Mouse (Mus musculus): ENCODE measurements around the gene Acat1. TPM values are rescaled to one million over a fixed set of nuclear protein-coding genes. Genes with fewer than 3 reads are reported as not detected.

Gene Acat1
- polyA plus RNA-seq (2012; ENCODE audit: insufficient read depth, insufficient read length, missing spikeins) = 44.7 and 45.0 TPM in 2 replicates

GRCm38 (mm10) chr9:53609968-53610781 is at the start of gene Acat1:
Gene Acat1 (minus strand): TSS chr9:53610382.
- Histone ChIP-seq H3K27ac (ENCODE audit: insufficient read depth, low read depth, low read length) (peak within 1 kb of the TSS; percentile 34), H3K4me3 (ENCODE audit: insufficient read depth, low read length) (peak within 1 kb of the TSS; percentile 75), H3K4me1 (ENCODE audit: control insufficient read depth, insufficient read depth, low read length) (peaks cover 18% of the 10 kb centered on the region)
- TF ChIP-seq POLR2A (IDR thresholded peaks at IDR 0.05; ENCODE audit: borderline replicate concordance, low read depth, low read length) (0 out of 2 replicates have a peak, but pooled peaks have one; percentile 40), CTCF (IDR thresholded peaks at IDR 0.05; ENCODE audit: low read depth, low read length) (no peak)

GRCm38 (mm10) chr9:53634796-53635195 is 24.6 kb upstream of the Acat1 start:
- Histone ChIP-seq H3K4me1 (ENCODE audit: control insufficient read depth, insufficient read depth, low read length) (peaks cover 8% of the 10 kb centered on the region), H3K4me3 (ENCODE audit: insufficient read depth, low read length) (no peak overlapping the region), H3K27ac (ENCODE audit: insufficient read depth, low read depth, low read length) (no peak overlapping the region)
- TF ChIP-seq CTCF (IDR thresholded peaks at IDR 0.05; ENCODE audit: low read depth, low read length) = no peak
- TF ChIP-seq POLR2A (IDR thresholded peaks at IDR 0.05; ENCODE audit: borderline replicate concordance, low read depth, low read length) = no peak

GRCm38 (mm10) chr9:53615246-53615645 is 5.1 kb upstream of the Acat1 start:
- no peak overlapping the region for H3K27ac ChIP-seq (ENCODE audit: insufficient read depth, low read depth, low read length)
- TF ChIP-seq POLR2A (IDR thresholded peaks at IDR 0.05; ENCODE audit: borderline replicate concordance, low read depth, low read length) (no peak), CTCF (IDR thresholded peaks at IDR 0.05; ENCODE audit: low read depth, low read length) (no peak)
- no peak overlapping the region for H3K4me3 ChIP-seq (ENCODE audit: insufficient read depth, low read length)
- no peaks in the 10 kb centered on the region for H3K4me1 ChIP-seq (ENCODE audit: control insufficient read depth, insufficient read depth, low read length)

GRCm38 (mm10) chr9:53614286-53614685 is 4.1 kb upstream of the Acat1 start:
- Histone ChIP-seq H3K4me3 (ENCODE audit: insufficient read depth, low read length) (no peak overlapping the region), H3K4me1 (ENCODE audit: control insufficient read depth, insufficient read depth, low read length) (peaks cover under 1% of the 10 kb centered on the region; the same call in 1 of the 2 replicates), H3K27ac (ENCODE audit: insufficient read depth, low read depth, low read length) (no peak overlapping the region)
- TF ChIP-seq CTCF (IDR thresholded peaks at IDR 0.05; ENCODE audit: low read depth, low read length) (no peak), POLR2A (IDR thresholded peaks at IDR 0.05; ENCODE audit: borderline replicate concordance, low read depth, low read length) (no peak)

GRCm38 (mm10) chr9:53609306-53609967 is 745 bp downstream of the Acat1 start:
- peak overlapping the region; percentile 75 for H3K4me3 ChIP-seq (ENCODE audit: insufficient read depth, low read length)
- TF ChIP-seq CTCF (IDR thresholded peaks at IDR 0.05; ENCODE audit: low read depth, low read length) (no peak), POLR2A (IDR thresholded peaks at IDR 0.05; ENCODE audit: borderline replicate concordance, low read depth, low read length) (no peak)
- peak overlapping the region; percentile 34 for H3K27ac ChIP-seq (ENCODE audit: insufficient read depth, low read depth, low read length)
- peaks cover 26% of the 10 kb centered on the region for H3K4me1 ChIP-seq (ENCODE audit: control insufficient read depth, insufficient read depth, low read length)

- TF ChIP-seq CTCF (IDR thresholded peaks at IDR 0.05; ENCODE audit: low read depth, low read length) = no peak
- TF ChIP-seq POLR2A (IDR thresholded peaks at IDR 0.05; ENCODE audit: borderline replicate concordance, low read depth, low read length) = no peak
- H3K4me3 ChIP-seq (ENCODE audit: insufficient read depth, low read length) = no peak overlapping the region
Measured at GRCm38 (mm10) chr9:53607816-53608215, 2.4 kb downstream of the Acat1 start.

GRCm38 (mm10) chr9:53607192-53607591 is 3.0 kb downstream of the Acat1 start:
- Histone ChIP-seq H3K4me3 (ENCODE audit: insufficient read depth, low read length) (no peak overlapping the region), H3K27ac (ENCODE audit: insufficient read depth, low read depth, low read length) (no peak overlapping the region), H3K4me1 (ENCODE audit: control insufficient read depth, insufficient read depth, low read length) (peaks cover 40% of the 10 kb centered on the region)
- no peak for TF ChIP-seq POLR2A (IDR thresholded peaks at IDR 0.05; ENCODE audit: borderline replicate concordance, low read depth, low read length)
- no peak for TF ChIP-seq CTCF (IDR thresholded peaks at IDR 0.05; ENCODE audit: low read depth, low read length)

More at GRCm38 (mm10) chr9:53607816-53608215, 2.4 kb downstream of the Acat1 start:
- Histone ChIP-seq H3K27ac (ENCODE audit: insufficient read depth, low read depth, low read length) (no peak overlapping the region), H3K4me1 (ENCODE audit: control insufficient read depth, insufficient read depth, low read length) (peaks cover 38% of the 10 kb centered on the region)

- no peak overlapping the region for H3K4me3 ChIP-seq (ENCODE audit: insufficient read depth, low read length)
- peaks cover 49% of the 10 kb centered on the region for H3K4me1 ChIP-seq (ENCODE audit: control insufficient read depth, insufficient read depth, low read length)
- H3K27ac ChIP-seq (ENCODE audit: insufficient read depth, low read depth, low read length) = no peak overlapping the region
- TF ChIP-seq CTCF (IDR thresholded peaks at IDR 0.05; ENCODE audit: low read depth, low read length) = no peak
- TF ChIP-seq POLR2A (IDR thresholded peaks at IDR 0.05; ENCODE audit: borderline replicate concordance, low read depth, low read length) = no peak
Measured at GRCm38 (mm10) chr9:53604954-53605353, 5.2 kb downstream of the Acat1 start.

- TF ChIP-seq POLR2A (IDR thresholded peaks at IDR 0.05; ENCODE audit: borderline replicate concordance, low read depth, low read length) (no peak), CTCF (IDR thresholded peaks at IDR 0.05; ENCODE audit: low read depth, low read length) (no peak)
- Histone ChIP-seq H3K4me3 (ENCODE audit: insufficient read depth, low read length) (no peak overlapping the region), H3K4me1 (ENCODE audit: control insufficient read depth, insufficient read depth, low read length) (peaks cover 46% of the 10 kb centered on the region), H3K27ac (ENCODE audit: insufficient read depth, low read depth, low read length) (peak overlapping the region; percentile 61)
Measured at GRCm38 (mm10) chr9:53603849-53604248, 6.3 kb downstream of the Acat1 start.

- Histone ChIP-seq H3K27ac (ENCODE audit: insufficient read depth, low read depth, low read length) (peak overlapping the region; percentile 70), H3K4me1 (ENCODE audit: control insufficient read depth, insufficient read depth, low read length) (peaks cover 45% of the 10 kb centered on the region), H3K4me3 (ENCODE audit: insufficient read depth, low read length) (no peak overlapping the region)
- no peak for TF ChIP-seq POLR2A (IDR thresholded peaks at IDR 0.05; ENCODE audit: borderline replicate concordance, low read depth, low read length)
- TF ChIP-seq CTCF (IDR thresholded peaks at IDR 0.05; ENCODE audit: low read depth, low read length) = no peak
Measured at GRCm38 (mm10) chr9:53603384-53603783, 6.8 kb downstream of the Acat1 start.
